Mouse (Mus musculus): ENCODE results near the gene Iqsec2. TPM values are rescaled to one million over a fixed set of nuclear protein-coding genes. Genes with fewer than 3 reads are reported as not detected.
A peak's percentile ranks its signal among the peaks of the same experiment; 100 is the strongest.

Iqsec2 gene
- polyA plus RNA-seq, 1 experiment from 2014 or later = 3.2 TPM

- no peaks in the 10 kb centered on the region for H3K9me3 ChIP-seq
- peaks cover 77% of the 10 kb centered on the region for H3K27me3 ChIP-seq
- no peaks in the 10 kb centered on the region for H3K36me3 ChIP-seq
- H3K4me1 ChIP-seq (replicated peaks) = no peaks in the 10 kb centered on the region
- no peak overlapping the region for H3K27ac ChIP-seq
- H3K4me2 ChIP-seq (replicated peaks) = no peak overlapping the region
- H3K4me3 ChIP-seq (replicated peaks) = no peak overlapping the region
- H3K9ac ChIP-seq (replicated peaks) = no peak overlapping the region
- ATAC-seq = no peak
Observed at GRCm38 (mm10) chrX:152187151-152187550, 43.1 kb downstream of the Iqsec2 start.

DNA sequence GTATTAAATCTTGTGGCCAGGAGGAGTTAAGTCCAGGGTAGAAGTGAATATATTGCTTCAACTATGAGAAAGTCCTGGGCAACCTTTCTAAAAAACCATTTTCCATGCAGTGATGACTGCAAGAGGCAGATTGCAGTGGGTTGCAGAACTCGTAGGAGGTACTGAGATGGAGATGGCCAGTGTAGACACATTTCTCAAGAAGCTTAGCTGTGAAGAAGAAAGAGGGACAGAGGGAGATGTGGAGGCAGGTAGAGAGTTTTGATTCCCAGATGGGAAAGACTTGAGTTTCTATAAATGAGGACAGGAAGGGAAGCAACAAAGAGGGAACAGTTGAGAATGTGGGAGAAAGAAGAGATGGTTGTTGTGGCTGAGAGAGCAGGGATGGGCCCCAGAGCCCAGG, 47.2 kb downstream of the Iqsec2 start:
- no peak overlapping the region for H3K9ac ChIP-seq (replicated peaks)
- ATAC-seq = no peak
- no peak overlapping the region for H3K4me2 ChIP-seq (replicated peaks)
- 84% methylated on average over 1 of the region's 1 CpGs for WGBS
- no peak overlapping the region for H3K4me3 ChIP-seq (replicated peaks)
- no peaks in the 10 kb centered on the region for H3K36me3 ChIP-seq
- no peak overlapping the region for H3K27ac ChIP-seq
- peaks cover 92% of the 10 kb centered on the region for H3K27me3 ChIP-seq
- H3K9me3 ChIP-seq = no peaks in the 10 kb centered on the region
- no peaks in the 10 kb centered on the region for H3K4me1 ChIP-seq (replicated peaks)

DNA sequence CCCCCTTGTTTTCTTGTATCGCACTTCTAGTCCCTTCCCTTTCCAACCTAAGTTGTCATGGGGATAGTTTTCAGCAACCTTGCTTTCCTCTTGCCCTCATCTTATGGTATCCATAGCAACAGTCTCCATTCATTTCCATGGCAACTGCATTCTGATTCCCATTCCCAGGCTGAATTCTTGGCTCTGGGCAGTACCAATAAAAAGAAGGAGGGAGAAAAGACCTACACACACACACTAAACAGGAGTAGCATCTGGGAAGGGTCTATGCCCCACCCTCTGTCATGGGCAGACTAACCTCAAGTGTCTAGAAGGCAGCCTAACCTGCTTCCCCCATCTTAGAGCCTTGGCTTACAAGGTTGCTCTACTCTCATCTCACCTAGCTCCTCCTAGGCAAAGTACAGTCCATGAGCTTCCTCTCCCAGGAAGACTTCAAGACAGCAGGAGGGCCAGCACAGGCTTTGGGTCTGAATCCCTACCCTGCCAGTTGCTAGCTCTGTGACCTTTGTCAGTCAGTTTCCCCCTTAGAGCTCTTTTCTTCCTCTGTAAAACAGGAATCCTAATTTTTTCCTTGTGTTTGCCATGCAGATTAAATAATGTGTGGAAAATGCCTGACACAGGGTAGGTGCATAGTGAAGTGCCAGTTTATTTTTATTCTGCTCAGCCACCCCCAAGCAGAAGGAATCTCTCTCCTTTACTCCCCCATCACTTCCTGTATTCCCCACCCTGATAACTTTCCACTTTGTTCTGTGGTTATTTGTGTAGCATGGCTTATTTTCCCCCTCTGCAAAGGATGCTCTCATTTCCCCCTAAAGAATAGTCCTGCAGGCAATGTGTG, 54.0 kb downstream of the Iqsec2 start:
- no peaks in the 10 kb centered on the region for H3K36me3 ChIP-seq
- 23% methylated on average over 1 of the region's 1 CpGs for WGBS
- H3K4me3 ChIP-seq (replicated peaks) = no peak overlapping the region
- H3K4me2 ChIP-seq (replicated peaks) = peak overlapping the region; percentile 36
- peak overlapping the region; percentile 90 for H3K27ac ChIP-seq
- H3K9ac ChIP-seq (replicated peaks) = no peak overlapping the region
- H3K4me1 ChIP-seq (replicated peaks) = peaks cover 38% of the 10 kb centered on the region
- peaks cover 95% of the 10 kb centered on the region for H3K27me3 ChIP-seq
- ATAC-seq = peak; percentile 91
- H3K9me3 ChIP-seq = no peaks in the 10 kb centered on the region

DNA sequence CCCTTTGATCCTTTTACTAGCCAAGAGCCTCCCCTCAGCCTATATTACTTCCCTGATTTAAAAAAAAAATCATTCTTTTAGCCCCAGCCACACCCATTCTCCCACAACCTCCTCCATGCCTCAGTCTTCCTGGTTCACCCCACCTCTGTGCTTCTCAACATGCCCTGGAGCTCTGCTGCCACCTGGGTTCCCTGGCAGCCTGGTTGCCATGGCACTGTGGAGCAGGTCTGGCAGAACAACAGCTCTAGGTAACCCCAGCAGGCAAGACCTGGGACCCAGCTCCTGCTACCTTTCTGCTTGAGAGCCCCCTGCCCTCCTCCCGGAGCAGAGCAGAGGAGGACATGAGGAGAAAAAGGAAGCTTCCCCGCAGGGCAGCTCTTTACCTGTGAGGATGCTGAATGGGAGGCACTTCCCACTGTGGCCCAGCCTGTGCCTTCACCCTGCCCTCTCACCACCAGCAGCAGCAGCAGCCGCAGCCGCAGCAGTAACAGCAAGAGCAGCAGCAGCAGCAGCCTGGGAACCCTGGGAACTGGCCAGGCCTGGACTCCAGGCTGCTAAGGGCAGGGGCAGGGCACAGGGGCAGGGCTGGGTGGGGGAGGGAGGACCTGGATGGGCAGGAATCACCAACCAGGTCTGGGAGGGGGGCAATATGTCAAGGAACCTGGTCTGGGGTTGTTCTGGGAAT, 57.8 kb downstream of the Iqsec2 start:
- H3K9ac ChIP-seq (replicated peaks) = no peak overlapping the region
- no peak for ATAC-seq
- H3K4me3 ChIP-seq (replicated peaks) = no peak overlapping the region
- peak overlapping the region; percentile 14; the same call in 1 of the 2 replicates for H3K27ac ChIP-seq
- H3K4me2 ChIP-seq (replicated peaks) = no peak overlapping the region
- 30% methylated on average over 4 of the region's 4 CpGs for WGBS
- peaks cover 97% of the 10 kb centered on the region for H3K27me3 ChIP-seq
- peaks cover 38% of the 10 kb centered on the region for H3K4me1 ChIP-seq (replicated peaks)
- H3K36me3 ChIP-seq = no peaks in the 10 kb centered on the region
- H3K9me3 ChIP-seq = no peaks in the 10 kb centered on the region

GRCm38 (mm10) chrX:152202422-152203103, 58.5 kb downstream of the Iqsec2 start:
- H3K4me2 ChIP-seq (replicated peaks) = no peak overlapping the region
- ATAC-seq = peak; percentile 1; the same call in 1 of the 2 replicates
- H3K27me3 ChIP-seq = peaks cover 97% of the 10 kb centered on the region
- H3K4me1 ChIP-seq (replicated peaks) = peaks cover 31% of the 10 kb centered on the region
- 33% methylated on average over 8 of the region's 8 CpGs for WGBS
- no peaks in the 10 kb centered on the region for H3K9me3 ChIP-seq
- H3K27ac ChIP-seq = peak overlapping the region; percentile 14; the same call in 1 of the 2 replicates
- H3K36me3 ChIP-seq = no peaks in the 10 kb centered on the region
- no peak overlapping the region for H3K9ac ChIP-seq (replicated peaks)
- H3K4me3 ChIP-seq (replicated peaks) = no peak overlapping the region

- Histone ChIP-seq H3K4me2 (replicated peaks) (no peak overlapping the region), H3K27ac (no peak overlapping the region), H3K4me1 (replicated peaks) (peaks cover 26% of the 10 kb centered on the region), H3K36me3 (no peaks in the 10 kb centered on the region), H3K9me3 (no peaks in the 10 kb centered on the region), H3K4me3 (replicated peaks) (no peak overlapping the region), H3K27me3 (peaks cover 94% of the 10 kb centered on the region), H3K9ac (replicated peaks) (no peak overlapping the region)
- no peak; the same call in 1 of the 2 replicates for ATAC-seq
- WGBS = 49% methylated on average over 4 of the region's 4 CpGs
Observed at GRCm38 (mm10) chrX:152203247-152203646, 59.2 kb downstream of the Iqsec2 start.

- WGBS = 100% methylated on average over 1 of the region's 1 CpGs
- H3K9ac ChIP-seq (replicated peaks) = no peak overlapping the region
- H3K27ac ChIP-seq = no peak overlapping the region
- no peaks in the 10 kb centered on the region for H3K36me3 ChIP-seq
- H3K4me2 ChIP-seq (replicated peaks) = no peak overlapping the region
- H3K4me3 ChIP-seq (replicated peaks) = no peak overlapping the region
- no peak for ATAC-seq
- H3K27me3 ChIP-seq = peaks cover 95% of the 10 kb centered on the region
- H3K9me3 ChIP-seq = no peaks in the 10 kb centered on the region
- peaks cover 13% of the 10 kb centered on the region for H3K4me1 ChIP-seq (replicated peaks)
Observed at GRCm38 (mm10) chrX:152205486-152205885, 61.4 kb downstream of the Iqsec2 start.

DNA sequence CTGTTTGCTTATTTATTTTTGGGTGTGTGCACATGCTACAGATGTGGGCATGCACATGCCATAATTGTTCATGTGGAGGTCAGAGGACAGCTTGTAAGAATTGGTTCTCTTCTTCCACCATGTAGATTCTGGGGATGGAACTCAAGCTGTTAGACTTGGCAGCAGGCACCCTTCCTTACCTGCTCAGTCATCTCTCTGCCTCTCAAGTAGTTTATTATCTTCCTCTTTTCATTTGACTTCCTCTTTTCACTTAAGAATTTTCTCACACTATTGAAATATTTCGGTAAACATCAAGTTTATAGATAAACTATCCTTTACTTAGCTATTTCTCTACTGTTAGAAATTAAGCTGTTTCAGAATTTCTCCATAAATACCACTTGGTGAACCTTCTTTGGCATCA, 70.6 kb downstream of the Iqsec2 start:
- no peak for ATAC-seq
- no peaks in the 10 kb centered on the region for H3K4me1 ChIP-seq (replicated peaks)
- peaks cover 96% of the 10 kb centered on the region for H3K27me3 ChIP-seq
- H3K9ac ChIP-seq (replicated peaks) = no peak overlapping the region
- H3K36me3 ChIP-seq = no peaks in the 10 kb centered on the region
- no peak overlapping the region for H3K27ac ChIP-seq
- H3K9me3 ChIP-seq = no peaks in the 10 kb centered on the region
- no peak overlapping the region for H3K4me3 ChIP-seq (replicated peaks)
- H3K4me2 ChIP-seq (replicated peaks) = no peak overlapping the region
- WGBS = 87% methylated on average over 1 of the region's 1 CpGs

DNA sequence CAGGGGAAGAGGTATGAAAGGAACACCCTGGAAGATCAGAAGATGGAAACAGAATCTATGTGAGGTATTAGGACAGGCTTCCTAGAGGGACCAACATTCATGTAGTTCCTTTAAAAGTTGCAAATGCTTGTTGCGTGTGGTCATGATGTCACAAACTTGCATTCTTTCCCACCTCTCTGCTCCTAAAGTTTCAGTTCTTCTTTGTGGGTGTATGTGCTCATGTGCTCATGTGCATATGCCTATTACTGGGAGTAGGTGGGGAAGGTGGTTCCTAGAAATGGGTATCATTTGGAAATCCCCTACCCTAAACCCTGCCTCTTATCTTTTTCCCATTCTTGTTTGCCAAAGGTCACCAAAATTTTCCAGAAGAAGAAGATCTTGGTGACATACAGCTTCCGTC, 74.5 kb downstream of the Iqsec2 start:
- no peaks in the 10 kb centered on the region for H3K9me3 ChIP-seq
- 92% methylated on average over 2 of the region's 2 CpGs for WGBS
- peaks cover 95% of the 10 kb centered on the region for H3K27me3 ChIP-seq
- no peaks in the 10 kb centered on the region for H3K36me3 ChIP-seq
- H3K27ac ChIP-seq = no peak overlapping the region
- H3K4me3 ChIP-seq (replicated peaks) = no peak overlapping the region
- H3K9ac ChIP-seq (replicated peaks) = no peak overlapping the region
- no peak for ATAC-seq
- H3K4me2 ChIP-seq (replicated peaks) = no peak overlapping the region
- H3K4me1 ChIP-seq (replicated peaks) = no peaks in the 10 kb centered on the region

- H3K4me1 ChIP-seq (replicated peaks) = no peaks in the 10 kb centered on the region
- H3K9me3 ChIP-seq = no peaks in the 10 kb centered on the region
- ATAC-seq = no peak
- no peak overlapping the region for H3K4me3 ChIP-seq (replicated peaks)
- no peak overlapping the region for H3K27ac ChIP-seq
- H3K27me3 ChIP-seq = peaks cover 96% of the 10 kb centered on the region
- H3K9ac ChIP-seq (replicated peaks) = no peak overlapping the region
- H3K4me2 ChIP-seq (replicated peaks) = no peak overlapping the region
- no peaks in the 10 kb centered on the region for H3K36me3 ChIP-seq
- 79% methylated on average over 4 of the region's 4 CpGs for WGBS
Observed at GRCm38 (mm10) chrX:152221721-152222120, 77.7 kb downstream of the Iqsec2 start.

GRCm38 (mm10) chrX:152222226-152222625, 78.2 kb downstream of the Iqsec2 start:
- Histone ChIP-seq H3K27me3 (peaks cover 96% of the 10 kb centered on the region), H3K9ac (replicated peaks) (no peak overlapping the region), H3K27ac (no peak overlapping the region), H3K9me3 (no peaks in the 10 kb centered on the region), H3K4me1 (replicated peaks) (no peaks in the 10 kb centered on the region), H3K4me2 (replicated peaks) (no peak overlapping the region), H3K4me3 (replicated peaks) (no peak overlapping the region), H3K36me3 (no peaks in the 10 kb centered on the region)
- ATAC-seq = no peak
- WGBS = 59% methylated on average over 9 of the region's 9 CpGs

DNA sequence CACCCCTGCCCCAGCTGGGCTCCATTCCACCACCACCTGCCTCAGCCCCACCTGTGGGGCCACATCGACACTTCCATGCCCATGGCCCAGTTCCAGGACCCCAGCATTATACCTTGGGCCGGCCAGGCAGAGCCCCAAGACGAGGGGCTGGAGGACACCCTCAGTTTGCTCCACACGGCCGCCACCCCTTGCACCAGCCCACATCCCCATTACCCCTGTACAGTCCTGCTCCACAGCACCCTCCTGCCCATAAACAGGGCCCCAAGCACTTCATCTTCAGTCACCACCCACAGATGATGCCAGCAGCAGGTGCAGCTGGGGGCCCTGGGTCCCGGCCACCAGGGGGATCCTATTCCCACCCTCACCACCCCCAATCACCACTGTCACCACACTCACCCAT, 79.2 kb downstream of the Iqsec2 start:
- peak; percentile 40; the same call in 1 of the 2 replicates for ATAC-seq
- WGBS = 88% methylated on average over 6 of the region's 6 CpGs

More for the DNA sequence above, 79.2 kb downstream of the Iqsec2 start:
- Histone ChIP-seq H3K4me3 (replicated peaks) (no peak overlapping the region), H3K4me2 (replicated peaks) (no peak overlapping the region), H3K9ac (replicated peaks) (no peak overlapping the region), H3K27ac (no peak overlapping the region), H3K9me3 (no peaks in the 10 kb centered on the region), H3K36me3 (no peaks in the 10 kb centered on the region), H3K27me3 (peaks cover 95% of the 10 kb centered on the region), H3K4me1 (replicated peaks) (no peaks in the 10 kb centered on the region)
